Mouse (Mus musculus) testis, adult 2 months (tissue): Measurements from ENCODE around the gene Plpp6.

Source experiments
- CTCF ChIP-seq: fragments of 200-500 bp; IDR thresholded peaks from 2 replicates; pipeline ENCODE4 v1.5.1; 2012; ENCODE audit warnings: low read depth, mild to moderate bottlenecking, inconsistent platforms, low read length, moderate library complexity; ENCODE audit not compliant: control insufficient read depth, insufficient read depth, insufficient replicate concordance
- POLR2A ChIP-seq: fragments of 200-500 bp; IDR thresholded peaks from 2 replicates; pipeline ENCODE4 v1.6.1; 2012; ENCODE audit warnings: low read depth, mild to moderate bottlenecking, inconsistent platforms, low read length, moderate library complexity; ENCODE audit not compliant: control insufficient read depth

DNA sequence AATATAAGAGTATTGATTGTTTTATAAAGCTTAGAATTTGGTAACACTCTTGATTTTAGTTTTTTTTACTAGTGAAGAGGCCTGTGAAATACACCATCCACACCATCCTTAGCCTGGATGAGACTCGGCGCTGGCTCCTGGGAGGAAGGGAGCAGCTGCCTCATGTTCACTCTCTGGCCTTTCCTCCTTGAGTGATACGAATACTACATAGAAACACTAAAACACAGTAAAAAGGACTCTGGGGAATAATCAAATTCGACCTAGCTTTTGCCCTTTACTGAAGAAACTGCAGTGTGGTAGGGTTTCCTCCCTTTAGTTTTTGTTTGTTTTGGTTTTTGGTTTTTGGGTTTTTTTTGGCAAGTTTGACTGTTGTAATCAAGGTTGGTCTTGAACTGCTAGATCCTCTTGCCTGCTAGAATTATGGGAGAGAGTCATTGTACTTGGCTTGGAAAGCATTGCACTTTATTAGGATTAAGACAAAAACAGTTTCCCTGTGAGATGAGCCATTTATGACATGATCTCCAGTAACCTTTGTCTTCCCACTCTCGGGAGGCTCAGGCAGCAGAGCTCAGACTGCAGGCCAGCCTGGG lies 50.8 kb downstream of the Plpp6 start:
- TF ChIP-seq CTCF, result no peak
- TF ChIP-seq POLR2A, result no peak
